Mouse (Mus musculus): ENCODE measurements around the gene Depdc7. TPM values are rescaled to one million over a fixed set of nuclear protein-coding genes. Genes with fewer than 3 reads are reported as not detected.

Gene Depdc7
- total and polyA plus RNA-seq, 3 experiments, result 0.86 to 1.4 (median 0.89) TPM

DNA sequence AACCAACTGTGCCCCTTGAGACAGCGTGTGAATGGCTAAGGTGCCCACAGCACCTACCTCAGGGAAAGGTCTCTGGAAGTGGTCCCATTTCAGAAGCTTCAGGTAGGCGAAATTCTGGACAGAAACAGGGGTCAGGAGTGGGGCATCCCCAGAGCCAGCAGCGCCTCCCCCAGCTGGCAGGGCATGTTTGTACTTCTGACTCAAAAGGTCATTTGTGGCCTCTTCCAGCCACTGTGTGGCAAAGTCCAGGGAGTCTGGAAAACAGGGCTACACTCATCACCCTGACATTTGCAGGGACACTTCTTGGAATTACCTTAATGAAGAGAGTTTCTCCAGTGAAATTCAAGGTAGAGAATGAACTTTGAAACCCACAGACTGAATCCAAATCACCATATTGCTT, 54.4 kb downstream of the Depdc7 start:
- TF ChIP-seq POLR2A (IDR thresholded peaks at IDR 0.05; ENCODE audit: insufficient read depth, low read depth, low read length), result no peak
- TF ChIP-seq EP300 (IDR thresholded peaks at IDR 0.05; ENCODE audit: insufficient read depth, low read depth, low read length), result no peak
- TF ChIP-seq CTCF (IDR thresholded peaks at IDR 0.05), result no peak
- intact Hi-C loops (cut with DNase I), result loop anchor here (5.0 kb wide), 1 partner anchor 64 kb away; no protein-coding TSS in a partner anchor
- no peak overlapping the region for H3K4me3 ChIP-seq
- H3K79me2 ChIP-seq (replicated peaks; ENCODE audit: control insufficient read depth, insufficient read depth, low read length), result no peaks in the 10 kb centered on the region
- H3K27me3 ChIP-seq (ENCODE audit: control insufficient read depth, insufficient read depth, low read length), result no peaks in the 10 kb centered on the region
- WGBS, result 73% methylated on average over 3 of the region's 3 CpGs
- no peaks in the 10 kb centered on the region for H3K4me1 ChIP-seq (ENCODE audit: control insufficient read depth, insufficient read depth, low read length)
- no peak for DNase-seq
- H3K36me3 ChIP-seq (ENCODE audit: control insufficient read depth, insufficient read depth, low read length), result no peaks in the 10 kb centered on the region
- H3K9ac ChIP-seq (ENCODE audit: low read depth, low read length), result no peak overlapping the region
- no peak overlapping the region for H3K27ac ChIP-seq

DNA sequence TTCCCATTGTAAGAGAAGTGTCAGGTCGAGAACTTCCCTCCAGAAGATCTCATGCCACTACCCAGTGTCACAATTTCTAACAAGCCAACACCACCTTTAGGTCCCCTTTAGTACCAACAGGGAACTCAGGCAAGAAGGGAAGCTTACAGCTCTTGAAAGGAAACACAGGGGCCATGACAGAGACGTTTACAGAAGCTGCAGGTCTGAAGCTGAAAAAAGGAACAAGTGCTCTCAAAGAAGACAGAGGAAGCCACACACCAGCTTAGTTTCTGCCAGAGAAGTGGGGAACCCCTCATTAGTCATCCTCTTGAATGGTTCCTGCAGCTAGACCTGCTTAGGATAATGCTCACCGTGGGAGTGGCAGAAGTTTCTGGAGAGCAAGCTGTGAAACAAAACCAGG, 55.4 kb downstream of the Depdc7 start:
- Histone ChIP-seq H3K9ac (ENCODE audit: low read depth, low read length) (no peak overlapping the region), H3K4me1 (ENCODE audit: control insufficient read depth, insufficient read depth, low read length) (no peaks in the 10 kb centered on the region), H3K79me2 (replicated peaks; ENCODE audit: control insufficient read depth, insufficient read depth, low read length) (no peaks in the 10 kb centered on the region), H3K27ac (no peak overlapping the region), H3K36me3 (ENCODE audit: control insufficient read depth, insufficient read depth, low read length) (no peaks in the 10 kb centered on the region), H3K27me3 (ENCODE audit: control insufficient read depth, insufficient read depth, low read length) (no peaks in the 10 kb centered on the region), H3K4me3 (no peak overlapping the region)
- TF ChIP-seq CTCF (IDR thresholded peaks at IDR 0.05) (no peak), EP300 (IDR thresholded peaks at IDR 0.05; ENCODE audit: insufficient read depth, low read depth, low read length) (no peak), POLR2A (IDR thresholded peaks at IDR 0.05; ENCODE audit: insufficient read depth, low read depth, low read length) (no peak)
- intact Hi-C loops (cut with DNase I), result loop anchor here (2.0 to 5.0 kb wide), 2 partner anchors 65 to 544 kb away; no protein-coding TSS in a partner anchor
- WGBS, result 69% methylated on average over 3 of the region's 3 CpGs
- DNase-seq, result no peak

DNA sequence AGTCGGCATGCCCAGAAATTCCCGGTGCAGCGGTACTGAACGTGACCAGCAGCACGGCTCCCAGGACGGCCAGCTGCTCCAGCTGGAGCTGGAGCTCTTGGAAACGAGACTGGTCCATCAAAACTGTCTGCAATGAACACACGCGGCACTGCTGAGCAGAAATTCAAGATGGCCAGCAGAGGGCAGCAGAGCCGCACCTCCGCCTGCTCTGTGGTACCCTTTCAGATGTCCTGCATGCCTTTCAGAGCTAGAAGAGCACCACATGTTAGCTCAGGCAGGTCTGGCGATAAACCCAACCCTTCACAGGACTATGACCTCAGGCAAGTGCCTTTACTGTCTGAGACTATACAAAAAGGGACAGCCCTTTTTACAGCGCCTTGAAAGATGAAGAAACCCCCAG, 57.3 kb downstream of the Depdc7 start:
- intact Hi-C loops (cut with DNase I), result loop anchor here (1.0 to 5.0 kb wide), 2 partner anchors 67 to 89 kb away; no protein-coding TSS in a partner anchor
- Histone ChIP-seq H3K4me1 (ENCODE audit: control insufficient read depth, insufficient read depth, low read length) (no peaks in the 10 kb centered on the region), H3K27me3 (ENCODE audit: control insufficient read depth, insufficient read depth, low read length) (no peaks in the 10 kb centered on the region), H3K9ac (ENCODE audit: low read depth, low read length) (no peak overlapping the region), H3K4me3 (no peak overlapping the region), H3K27ac (no peak overlapping the region), H3K36me3 (ENCODE audit: control insufficient read depth, insufficient read depth, low read length) (no peaks in the 10 kb centered on the region), H3K79me2 (replicated peaks; ENCODE audit: control insufficient read depth, insufficient read depth, low read length) (no peaks in the 10 kb centered on the region)
- TF ChIP-seq EP300 (IDR thresholded peaks at IDR 0.05; ENCODE audit: insufficient read depth, low read depth, low read length), result peak; percentile 82
- TF ChIP-seq CTCF (IDR thresholded peaks at IDR 0.05), result peak; percentile 97
- TF ChIP-seq POLR2A (IDR thresholded peaks at IDR 0.05; ENCODE audit: insufficient read depth, low read depth, low read length), result no peak
- 6% methylated on average over 13 of the region's 13 CpGs for WGBS
- peak; percentile 80 to 81 for DNase-seq

DNA sequence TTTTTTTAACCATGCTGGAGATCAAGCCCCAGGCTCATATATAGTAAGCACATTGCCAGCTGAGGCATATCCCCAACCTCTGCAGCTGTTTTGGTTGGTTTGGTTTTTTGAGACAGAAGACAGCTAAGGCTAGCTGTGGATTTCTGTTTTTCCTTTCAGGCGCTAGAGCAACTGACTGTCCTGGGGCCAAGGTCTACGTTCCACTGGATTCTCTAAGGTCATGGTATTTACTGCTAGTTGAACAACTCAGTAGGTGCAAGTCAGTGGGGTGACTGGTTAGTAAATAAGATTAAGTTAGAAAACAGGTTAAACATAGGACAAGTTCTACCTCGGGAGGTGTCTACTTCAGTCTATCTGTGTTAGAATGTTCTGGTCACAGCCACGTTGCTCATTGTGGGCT, 57.9 kb downstream of the Depdc7 start:
- H3K4me3 ChIP-seq, result no peak overlapping the region
- H3K36me3 ChIP-seq (ENCODE audit: control insufficient read depth, insufficient read depth, low read length), result no peaks in the 10 kb centered on the region
- intact Hi-C loops (cut with DNase I), result loop anchor here (1.0 to 5.0 kb wide), 2 partner anchors 68 to 90 kb away; no protein-coding TSS in a partner anchor
- no peaks in the 10 kb centered on the region for H3K4me1 ChIP-seq (ENCODE audit: control insufficient read depth, insufficient read depth, low read length)
- H3K9ac ChIP-seq (ENCODE audit: low read depth, low read length), result no peak overlapping the region
- TF ChIP-seq EP300 (IDR thresholded peaks at IDR 0.05; ENCODE audit: insufficient read depth, low read depth, low read length) (no peak), POLR2A (IDR thresholded peaks at IDR 0.05; ENCODE audit: insufficient read depth, low read depth, low read length) (no peak), CTCF (IDR thresholded peaks at IDR 0.05) (no peak)
- H3K27ac ChIP-seq, result no peak overlapping the region
- no peak for DNase-seq
- no peaks in the 10 kb centered on the region for H3K27me3 ChIP-seq (ENCODE audit: control insufficient read depth, insufficient read depth, low read length)
- WGBS, result 84% methylated on average over 4 of the region's 4 CpGs
- no peaks in the 10 kb centered on the region for H3K79me2 ChIP-seq (replicated peaks; ENCODE audit: control insufficient read depth, insufficient read depth, low read length)

DNA sequence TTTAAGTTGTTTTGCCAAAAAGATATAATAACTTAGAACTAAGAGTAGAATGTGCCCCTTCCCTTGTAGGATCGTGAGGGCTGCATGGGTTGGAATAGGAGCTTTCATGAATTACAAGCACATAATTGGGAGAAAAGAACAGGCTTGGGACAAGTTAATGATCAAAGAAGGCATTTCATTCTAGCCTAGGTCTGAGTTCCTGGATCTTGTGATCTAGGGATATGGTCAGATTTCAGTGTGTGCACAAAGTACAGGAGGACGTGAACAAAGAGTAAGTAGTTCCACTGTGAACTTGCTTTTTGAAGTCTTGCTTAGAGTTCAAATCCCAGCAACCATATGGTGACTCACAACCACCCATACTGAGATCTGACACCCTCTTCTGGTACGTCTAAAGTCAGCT, 65.4 kb downstream of the Depdc7 start:
- no peak for TF ChIP-seq POLR2A (IDR thresholded peaks at IDR 0.05; ENCODE audit: insufficient read depth, low read depth, low read length)
- no peak for TF ChIP-seq CTCF (IDR thresholded peaks at IDR 0.05)
- no peak for TF ChIP-seq EP300 (IDR thresholded peaks at IDR 0.05; ENCODE audit: insufficient read depth, low read depth, low read length)
- Histone ChIP-seq H3K4me1 (ENCODE audit: control insufficient read depth, insufficient read depth, low read length) (no peaks in the 10 kb centered on the region), H3K27me3 (ENCODE audit: control insufficient read depth, insufficient read depth, low read length) (no peaks in the 10 kb centered on the region), H3K36me3 (ENCODE audit: control insufficient read depth, insufficient read depth, low read length) (no peaks in the 10 kb centered on the region), H3K9ac (ENCODE audit: low read depth, low read length) (no peak overlapping the region), H3K79me2 (replicated peaks; ENCODE audit: control insufficient read depth, insufficient read depth, low read length) (no peaks in the 10 kb centered on the region), H3K27ac (no peak overlapping the region), H3K4me3 (no peak overlapping the region)
- intact Hi-C loops (cut with DNase I), result no loop called here
- WGBS, result 82% methylated on average over 3 of the region's 3 CpGs
- no peak for DNase-seq

Other genes with a start within 250 kb of the Depdc7 start
- 100 to 1,000 TPM; 206 to 229 TPM for gene Hipk3, start 248.4 kb downstream of the Depdc7 start, total RNA-seq (2021)
- gene Hipk3, start 248.4 kb downstream of the Depdc7 start, polyA plus RNA-seq (2012; rRNA removed), result 66.9 and 147 TPM in 2 replicates
- gene Cstf3, start 152.4 kb downstream of the Depdc7 start, total RNA-seq (2021), result 10 to 100 TPM; 11.6 TPM
- gene Cstf3, start 152.4 kb downstream of the Depdc7 start, polyA plus RNA-seq (2012; rRNA removed), result 6.2 and 10.5 TPM in 2 replicates
- 1 to 10 TPM; 8.0 to 8.1 TPM for gene Tcp11l1, start 30.7 kb downstream of the Depdc7 start, total RNA-seq (2021)
- gene Tcp11l1, start 30.7 kb downstream of the Depdc7 start, polyA plus RNA-seq (2012; rRNA removed), result 3.0 and 3.6 TPM in 2 replicates
- gene Pin1rt1, start 26.5 kb downstream of the Depdc7 start, total RNA-seq (2021), result not detected
- gene Pin1rt1, start 26.5 kb downstream of the Depdc7 start, polyA plus RNA-seq (2012; rRNA removed), result not detected in 2 replicates
- gene Qser1, start 73.9 kb upstream of the Depdc7 start, total RNA-seq (2021), result 10 to 100 TPM; 26.4 to 30.2 TPM
- 7.5 and 15.4 TPM in 2 replicates for gene Qser1, start 73.9 kb upstream of the Depdc7 start, polyA plus RNA-seq (2012; rRNA removed)
- gene Prrg4, start 107.0 kb upstream of the Depdc7 start, total RNA-seq (2021), result under 1 TPM; 0.61 to 0.94 TPM
- gene Prrg4, start 107.0 kb upstream of the Depdc7 start, polyA plus RNA-seq (2012; rRNA removed), result 0.29 and 0.32 TPM in 2 replicates
- 1 to 10 TPM; 2.5 to 4.9 TPM for gene Ccdc73, start 124.9 kb upstream of the Depdc7 start, total RNA-seq (2021)
- 3.6 and 4.1 TPM in 2 replicates for gene Ccdc73, start 124.9 kb upstream of the Depdc7 start, polyA plus RNA-seq (2012; rRNA removed)

Measured in heart, adult 2 months (tissue).